Mouse (Mus musculus): ENCODE results near the gene Prlr.

DNA sequence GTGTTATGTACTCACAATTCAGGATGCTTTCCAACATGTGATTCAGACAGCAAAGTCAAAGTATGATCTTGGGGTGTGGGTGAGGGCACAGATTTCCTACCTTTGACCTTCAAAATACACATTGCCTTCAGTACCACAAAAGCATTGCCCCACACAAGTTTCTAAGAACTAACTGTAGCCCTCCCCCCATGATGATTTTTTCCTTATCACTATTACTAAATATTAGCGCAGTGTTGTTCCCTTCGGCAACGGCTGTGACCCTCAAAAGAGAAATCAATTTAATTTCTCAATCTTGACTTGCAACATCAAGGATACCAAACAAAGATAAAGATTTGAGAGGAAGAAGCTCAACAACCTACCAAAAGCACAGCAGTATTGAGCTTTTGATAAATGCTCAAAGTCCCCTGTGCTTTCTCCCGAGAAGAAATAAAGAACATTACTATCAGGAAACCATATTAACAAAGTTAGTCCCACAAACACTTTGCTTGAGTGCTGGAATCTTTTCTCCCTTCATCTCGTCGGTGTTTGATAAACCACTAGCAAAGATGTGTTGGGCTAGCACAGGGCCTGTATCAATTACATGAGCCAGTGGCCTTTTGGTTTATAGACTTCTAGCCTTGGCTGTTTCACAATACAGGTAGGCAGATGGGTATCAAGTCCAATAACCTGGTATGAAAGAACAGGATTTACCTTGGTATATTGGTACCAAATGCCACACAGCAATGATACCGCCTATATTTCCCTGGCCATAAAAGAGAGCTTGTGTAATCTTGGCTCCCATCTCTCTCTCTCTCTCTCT lies 25.7 kb downstream of the Prlr start:
- TF ChIP-seq CTCF (IDR thresholded peaks at IDR 0.05; ENCODE audit: low read depth) (no peak), EP300 (optimal IDR thresholded peaks at IDR 0.05) (no peak)
